Mouse (Mus musculus): ENCODE measurements around the gene Bbs12.

DNA sequence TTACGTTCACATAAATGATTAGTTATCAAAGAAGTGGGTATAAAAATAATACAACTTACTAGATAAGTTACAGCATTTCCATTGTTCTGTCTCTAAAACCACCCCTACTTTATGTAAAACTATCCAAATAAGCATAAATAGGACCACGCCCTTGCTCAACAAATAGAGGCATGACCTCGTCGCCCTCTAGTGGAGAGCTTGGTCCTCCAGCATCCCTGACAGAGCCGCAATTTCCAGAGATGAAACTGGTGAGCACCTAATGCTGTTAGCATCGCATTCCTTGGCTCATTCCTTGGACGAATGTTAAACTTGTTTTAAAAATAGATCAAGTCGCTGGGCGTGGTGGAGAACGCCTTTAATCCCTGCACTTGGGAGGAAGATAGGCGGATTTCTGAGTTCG is 9.7 kb upstream of the Bbs12 start:
- TF ChIP-seq EP300 (IDR thresholded peaks at IDR 0.05; ENCODE audit: low read depth) (no peak), CTCF (IDR thresholded peaks at IDR 0.05; ENCODE audit: low read depth) (peak; percentile 57)

Measured in heart, postnatal 0 days (tissue).